Mouse (Mus musculus) bone marrow, adult 2 months (tissue): ENCODE data around the gene Lfng.

ENCODE experiments used
- CTCF ChIP-seq: fragments of 200-500 bp; IDR thresholded peaks from 2 replicates; pipeline ENCODE4 v1.5.1; 2011; ENCODE audit warnings: low read length, control low read depth; ENCODE audit not compliant: control insufficient read depth, insufficient read depth
- POLR2A ChIP-seq: fragments of 200-500 bp; IDR thresholded peaks from 2 replicates; pipeline ENCODE4 v1.6.1; 2011; ENCODE audit warnings: low read depth, mild to moderate bottlenecking, control low read depth, low read length, borderline replicate concordance; ENCODE audit not compliant: control insufficient read depth

DNA sequence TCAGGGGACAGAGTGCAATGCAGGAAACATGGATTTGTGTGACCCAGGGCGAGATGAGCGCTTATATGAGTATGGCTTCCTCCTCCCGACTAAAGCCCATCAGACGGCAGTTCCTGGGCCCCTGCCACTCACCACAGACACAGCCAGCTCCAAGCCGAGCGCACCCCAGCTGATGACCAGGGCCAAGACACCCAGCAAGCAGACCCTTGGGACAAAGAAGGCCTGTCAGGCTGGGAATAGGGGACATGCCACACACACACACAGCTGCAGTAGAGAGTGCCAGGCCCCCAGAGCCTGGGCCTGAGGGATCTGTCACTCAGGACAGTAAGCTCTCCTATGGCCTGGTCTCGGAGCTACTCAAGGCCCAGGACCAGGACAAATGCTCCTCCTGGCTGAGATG, 26.3 kb downstream of the Lfng start:
- no peak for TF ChIP-seq CTCF
- TF ChIP-seq POLR2A = no peak
